Mouse (Mus musculus) intestine, embryonic 14.5 days (tissue): ENCODE data around the gene Has1. TPM values are rescaled to one million over a fixed set of nuclear protein-coding genes. Genes with fewer than 3 reads are reported as not detected.

Source experiments
- ATAC-seq: fragments of 200-750 bp; cut with Nextera tagmentation; replicated peaks from 2 replicates; pipeline ENCODE4 v1.8.0; 2017; ENCODE audit warnings: low read depth, moderate number of reproducible peaks, moderate TSS enrichment, moderate library complexity; ENCODE audit not compliant: low FRiP score, low TSS enrichment
- DNase-seq: peaks from one replicate; pipeline ENCODE4 v3.0.0-alpha.2; 2018; ENCODE audit warnings: low spot score
- H3K27ac ChIP-seq: fragments of 300-500 bp; sonication (generic); 2 replicates; pipeline ENCODE4 v1.5.1; 2014; ENCODE audit warnings: low read depth, mild to moderate bottlenecking, control low read depth
- H3K27me3 ChIP-seq: fragments of 300-500 bp; sonication (generic); replicated peaks from 2 replicates; pipeline ENCODE4 v1.6.1; 2014; ENCODE audit warnings: low read length, control low read depth; ENCODE audit not compliant: control insufficient read depth, insufficient read depth
- H3K36me3 ChIP-seq: fragments of 300-500 bp; sonication (generic); 2 replicates; pipeline ENCODE4 v1.6.1; 2014; ENCODE audit warnings: low read length, control low read depth; ENCODE audit not compliant: control insufficient read depth, insufficient read depth
- H3K4me1 ChIP-seq: fragments of 300-500 bp; sonication (generic); replicated peaks from 2 replicates; pipeline ENCODE4 v1.6.1; 2014; ENCODE audit warnings: low read length, control low read depth, mixed read lengths; ENCODE audit not compliant: control insufficient read depth, insufficient read depth
- H3K4me2 ChIP-seq: fragments of 300-500 bp; sonication (generic); 2 replicates; pipeline ENCODE4 v1.6.1; 2014; ENCODE audit warnings: low read length
- H3K4me3 ChIP-seq: fragments of 300-500 bp; sonication (generic); 2 replicates; pipeline ENCODE4 v1.5.1; 2014; ENCODE audit warnings: low read depth, low read length, control low read depth, mixed read lengths
- H3K9ac ChIP-seq: fragments of 300-500 bp; sonication (generic); 2 replicates; pipeline ENCODE4 v1.6.1; 2014; ENCODE audit warnings: mild to moderate bottlenecking, low read length
- H3K9me3 ChIP-seq: fragments of 300-500 bp; sonication (generic); 2 replicates; pipeline ENCODE4 v1.6.1; 2016; ENCODE audit warnings: low read length, control low read depth; ENCODE audit not compliant: control insufficient read depth
- WGBS: fragments of 180-500 bp; shearing (Covaris S2); extraction: QIAGEN DNeasy Blood & Tissue Kit; methylation state at CpG from one replicate; pipeline ENCODE4 v1.1.7; 2014; 5-methylcytosine and 5-hydroxymethylcytosine counted together
- polyA plus RNA-seq: library from polyadenylated mRNA; unstranded; fragments of >200 nt; fragmentation: Nextera tagmentation; extraction: Ambion mirVana; gene quantifications from 2 replicates; pipeline ENCODE4 v1.2.1, GENCODE M21; 2014

The Has1 gene
- 1.8 TPM in 2 replicates for polyA plus RNA-seq

DNA sequence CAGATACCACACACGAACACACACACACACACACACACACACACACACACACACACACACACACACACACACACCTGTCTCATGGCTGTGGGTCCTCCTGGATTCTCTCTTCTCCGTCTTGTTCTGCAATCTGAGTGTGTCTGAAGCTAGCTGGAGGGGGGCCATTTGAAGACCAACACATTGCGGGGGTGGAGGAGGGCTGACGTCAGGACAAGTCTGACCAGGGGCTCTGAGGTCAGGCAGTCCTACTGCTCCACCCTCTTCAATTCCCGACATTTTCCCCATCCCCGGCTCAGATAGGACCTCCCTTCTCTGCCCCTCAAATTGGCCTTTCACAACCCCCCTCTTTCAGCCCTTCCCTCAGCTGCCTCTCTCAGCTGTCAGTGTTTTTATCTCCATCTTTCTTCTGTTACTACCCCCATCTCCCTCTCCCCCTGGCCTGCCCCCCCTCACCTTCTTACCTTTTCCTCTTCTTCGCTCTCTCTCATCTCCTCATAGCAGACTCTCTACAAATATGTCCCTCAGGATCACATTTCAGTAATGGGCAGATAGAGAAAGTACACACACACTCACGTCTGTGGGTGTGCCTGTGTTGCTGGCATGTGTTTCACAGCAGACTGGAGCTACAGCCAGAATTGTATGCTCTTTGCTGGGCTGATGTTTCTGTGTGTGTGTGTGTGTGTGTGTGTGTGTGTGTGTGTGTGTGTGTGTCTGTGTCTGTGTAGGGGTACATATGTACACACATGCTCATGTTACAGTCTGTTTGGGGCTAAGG, at the start of gene Has1:
Gene Has1, minus strand, starts transcription at position 142 of the 775 bp plus-strand sequence.
- no peak within 1 kb of the TSS for H3K4me3 ChIP-seq
- no peaks in the 10 kb centered on the region for H3K9me3 ChIP-seq
- no peaks in the 10 kb centered on the region for H3K27me3 ChIP-seq
- no peak within 1 kb of the TSS for H3K4me2 ChIP-seq
- no peak within 1 kb of the TSS for H3K9ac ChIP-seq
- DNase-seq (no peak), ATAC-seq (no peak)
- 51% methylated on average over 8 of the region's 8 CpGs for WGBS
- peaks cover 3% of the 10 kb centered on the region; the same call in 1 of the 2 replicates for H3K36me3 ChIP-seq
- H3K4me1 ChIP-seq = no peaks in the 10 kb centered on the region
- no peak within 1 kb of the TSS for H3K27ac ChIP-seq

DNA sequence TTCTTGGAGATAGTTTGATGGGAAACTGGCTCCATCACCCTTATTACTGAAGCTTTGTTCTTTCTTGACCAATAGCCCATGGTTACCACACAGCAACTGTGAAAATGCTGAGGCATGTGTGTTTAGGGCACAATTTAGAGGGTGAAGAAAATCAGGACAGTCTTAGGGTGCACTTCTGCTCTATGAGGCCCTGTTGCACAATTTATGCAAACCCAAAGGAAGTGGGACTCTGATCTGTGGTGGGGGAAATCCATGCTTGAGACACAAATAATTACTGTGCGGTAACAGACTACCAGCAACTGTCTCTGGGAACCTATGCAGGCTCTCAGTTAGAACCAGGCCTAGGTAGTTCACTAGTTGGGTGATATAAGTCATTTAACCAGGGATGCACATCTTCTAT, 45.8 kb upstream of the Has1 start:
- no peak for ATAC-seq

GRCm38 (mm10) chr17:17899268-17899667, 44.3 kb upstream of the Has1 start:
- ATAC-seq (no peak), DNase-seq (no peak)
- H3K27me3 ChIP-seq = no peaks in the 10 kb centered on the region
- no peaks in the 10 kb centered on the region for H3K9me3 ChIP-seq
- no peaks in the 10 kb centered on the region for H3K4me1 ChIP-seq
- 76% methylated on average over 2 of the region's 2 CpGs for WGBS
- H3K4me3 ChIP-seq = no peak overlapping the region
- H3K9ac ChIP-seq = no peak overlapping the region
- H3K4me2 ChIP-seq = no peak overlapping the region
- H3K36me3 ChIP-seq = no peaks in the 10 kb centered on the region
- no peak overlapping the region for H3K27ac ChIP-seq

More for the DNA sequence above, 45.8 kb upstream of the Has1 start:
- no peak overlapping the region for H3K4me3 ChIP-seq
- no peak for DNase-seq
- H3K4me1 ChIP-seq = no peaks in the 10 kb centered on the region
- no peaks in the 10 kb centered on the region for H3K36me3 ChIP-seq
- no peaks in the 10 kb centered on the region for H3K9me3 ChIP-seq
- no peak overlapping the region for H3K4me2 ChIP-seq
- no peak overlapping the region for H3K27ac ChIP-seq
- H3K27me3 ChIP-seq = no peaks in the 10 kb centered on the region
- 91% methylated on average over 1 of the region's 1 CpGs for WGBS
- no peak overlapping the region for H3K9ac ChIP-seq

GRCm38 (mm10) chr17:17896039-17896438, 41.0 kb upstream of the Has1 start:
- no peak overlapping the region for H3K9ac ChIP-seq
- H3K4me2 ChIP-seq = no peak overlapping the region
- H3K27ac ChIP-seq = no peak overlapping the region
- 4% methylated on average over 4 of the region's 4 CpGs for WGBS
- H3K4me1 ChIP-seq = no peaks in the 10 kb centered on the region
- no peak; the same call in 1 of the 2 replicates for ATAC-seq
- H3K36me3 ChIP-seq = no peaks in the 10 kb centered on the region
- H3K27me3 ChIP-seq = no peaks in the 10 kb centered on the region
- DNase-seq = no peak
- no peak overlapping the region for H3K4me3 ChIP-seq
- H3K9me3 ChIP-seq = no peaks in the 10 kb centered on the region

- Histone ChIP-seq H3K4me3 (no peak overlapping the region), H3K9me3 (no peaks in the 10 kb centered on the region), H3K9ac (no peak overlapping the region), H3K27me3 (no peaks in the 10 kb centered on the region), H3K27ac (no peak overlapping the region), H3K4me2 (no peak overlapping the region), H3K36me3 (no peaks in the 10 kb centered on the region), H3K4me1 (no peaks in the 10 kb centered on the region)
- ATAC-seq = no peak
- WGBS = 84% methylated on average over 2 of the region's 2 CpGs
- no peak for DNase-seq
Observed at GRCm38 (mm10) chr17:17889732-17890425, 34.9 kb upstream of the Has1 start.

DNA sequence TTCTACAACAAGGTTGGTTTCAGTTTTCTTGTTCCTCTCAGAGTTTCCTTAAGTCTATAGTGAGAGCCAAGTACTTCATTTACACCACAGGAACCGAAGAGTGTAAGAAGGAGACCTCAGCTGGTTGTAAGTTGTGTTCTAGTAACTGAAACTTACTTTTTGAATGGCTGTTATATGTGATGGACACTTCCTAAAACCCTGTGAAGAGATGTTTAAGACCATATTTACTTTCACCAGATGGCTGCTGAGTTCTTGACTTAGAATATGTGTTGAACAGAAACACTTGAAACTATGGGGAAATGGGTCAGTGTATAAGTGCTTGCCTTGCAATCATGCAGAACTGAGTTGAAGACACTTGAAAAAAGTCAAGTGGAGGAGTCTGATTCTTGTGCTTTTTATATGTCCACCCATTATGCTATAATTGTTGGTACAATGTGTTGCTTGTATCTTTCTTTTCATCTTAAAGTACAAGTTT, 32.8 kb upstream of the Has1 start, which contains the start of the genes Fpr2 and Fpr3:
Gene Fpr2, plus strand, starts transcription at position 51 of the 475 bp plus-strand sequence.
Gene Fpr3, plus strand, starts transcription at position 79 of the 475 bp plus-strand sequence.
- no peaks in the 10 kb centered on the region for H3K9me3 ChIP-seq
- no peak within 1 kb of the TSS for H3K4me2 ChIP-seq
- H3K4me1 ChIP-seq = no peaks in the 10 kb centered on the region
- ATAC-seq (no peak), DNase-seq (no peak)
- no peaks in the 10 kb centered on the region for H3K27me3 ChIP-seq
- no peak within 1 kb of the TSS for H3K27ac ChIP-seq
- no peak within 1 kb of the TSS for H3K9ac ChIP-seq
- H3K36me3 ChIP-seq = no peaks in the 10 kb centered on the region
- no peak within 1 kb of the TSS for H3K4me3 ChIP-seq
- WGBS = 61% methylated on average over 1 of the region's 1 CpGs

DNA sequence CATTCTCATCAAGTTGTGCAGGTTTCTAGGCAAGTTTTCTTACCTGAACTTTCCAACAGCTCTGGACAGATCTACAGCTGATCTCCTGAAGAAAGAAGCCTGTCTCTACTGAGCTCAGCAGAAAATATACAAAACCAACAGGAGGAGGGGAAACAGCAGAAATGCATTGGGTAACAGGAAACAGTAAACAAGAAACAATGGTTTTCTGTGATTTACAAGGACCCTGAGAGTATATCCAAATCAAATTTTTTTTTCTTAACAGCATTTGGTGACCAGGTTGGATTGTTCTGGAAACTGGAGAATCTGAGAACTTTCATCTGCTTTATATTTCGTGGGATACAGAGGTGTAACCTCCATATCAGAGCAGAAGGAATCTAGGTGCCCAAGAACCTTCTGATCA, 28.8 kb upstream of the Has1 start, which contains the start of gene Fpr1:
Gene Fpr1, minus strand, starts transcription at position 101 of the 400 bp plus-strand sequence.
- no peaks in the 10 kb centered on the region for H3K9me3 ChIP-seq
- H3K4me2 ChIP-seq = no peak within 1 kb of the TSS
- H3K36me3 ChIP-seq = no peaks in the 10 kb centered on the region
- 60% methylated on average over 1 of the region's 1 CpGs for WGBS
- ATAC-seq = no peak
- no peak within 1 kb of the TSS for H3K4me3 ChIP-seq
- no peaks in the 10 kb centered on the region for H3K27me3 ChIP-seq
- no peak for DNase-seq
- H3K27ac ChIP-seq = no peak within 1 kb of the TSS
- H3K4me1 ChIP-seq = no peaks in the 10 kb centered on the region
- no peak within 1 kb of the TSS for H3K9ac ChIP-seq

DNA sequence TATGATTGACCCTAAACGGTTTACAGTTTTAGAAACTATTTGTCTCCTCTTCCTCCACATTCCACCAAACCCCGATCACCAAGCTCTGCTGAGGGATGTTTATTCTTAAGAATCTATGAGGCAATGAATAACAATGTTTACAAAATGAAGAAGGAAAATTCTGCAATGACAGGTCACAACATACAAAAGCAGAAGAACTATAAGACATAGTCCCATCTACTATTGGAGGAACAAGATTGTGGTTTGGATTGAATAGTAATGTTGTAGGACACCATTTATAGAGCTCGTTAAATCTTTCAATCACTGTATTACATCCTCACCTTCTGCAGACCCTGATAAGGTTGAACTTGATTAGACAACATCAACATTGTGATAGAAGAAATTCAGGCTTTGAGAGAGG, 27.7 kb upstream of the Has1 start:
- ATAC-seq (no peak), DNase-seq (no peak)
- no peak overlapping the region for H3K9ac ChIP-seq
- H3K36me3 ChIP-seq = no peaks in the 10 kb centered on the region
- 72% methylated on average over 3 of the region's 3 CpGs for WGBS
- no peak overlapping the region for H3K4me2 ChIP-seq
- no peaks in the 10 kb centered on the region for H3K27me3 ChIP-seq
- H3K27ac ChIP-seq = no peak overlapping the region
- no peaks in the 10 kb centered on the region for H3K9me3 ChIP-seq
- H3K4me3 ChIP-seq = no peak overlapping the region
- no peaks in the 10 kb centered on the region for H3K4me1 ChIP-seq
